Mouse (Mus musculus): ENCODE measurements around the gene Ubr3.
A peak's percentile ranks its signal among the peaks of the same experiment; 100 is the strongest.

DNA sequence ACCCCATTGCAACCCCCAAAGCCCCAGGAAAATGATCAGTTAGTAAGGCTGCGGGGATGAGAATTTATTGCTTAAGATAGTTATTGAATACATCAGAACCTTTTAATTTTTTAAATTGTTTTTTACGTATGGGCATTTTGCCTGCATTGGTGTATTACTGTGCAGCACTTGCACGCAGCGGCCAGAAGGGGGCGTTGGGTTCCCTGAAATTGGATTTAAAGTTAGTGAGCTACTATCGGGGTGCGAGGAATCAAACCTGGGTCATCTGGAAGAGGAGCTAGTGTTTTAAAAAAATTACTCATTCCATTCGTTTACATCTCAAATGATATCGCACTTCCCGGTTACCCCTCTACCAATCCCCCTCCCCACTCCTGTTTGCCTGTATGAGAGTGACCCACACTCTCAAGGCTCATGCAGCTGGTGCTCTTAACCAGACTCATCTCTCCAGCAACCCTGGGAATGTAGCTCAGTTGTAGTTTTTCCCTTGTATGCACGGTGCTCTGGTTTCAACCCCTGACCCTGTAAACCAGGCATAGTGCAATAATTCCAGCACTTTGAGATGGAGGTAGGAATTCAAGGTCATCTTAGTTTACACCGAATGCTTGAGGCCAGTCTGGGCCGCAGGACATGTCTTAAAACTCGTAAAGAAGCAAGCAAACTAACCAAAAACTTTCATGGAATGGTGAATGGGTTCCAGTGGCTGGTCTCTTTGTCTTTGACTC lies 1.4 kb upstream of the Ubr3 start:
- no peak for TF ChIP-seq EP300 (IDR thresholded peaks at IDR 0.05; ENCODE audit: low read depth in 1 of 2, low read length in 2 of 2)
- TF ChIP-seq MAFK (IDR thresholded peaks at IDR 0.05; ENCODE audit: borderline replicate concordance, low read depth, low read length): no peak
- TF ChIP-seq HCFC1 (IDR thresholded peaks at IDR 0.05; ENCODE audit: low read depth, low read length): no peak; the same call in 1 of the 2 replicates
- peak; percentile 71 to 84 (median 74) for TF ChIP-seq CTCF (IDR thresholded peaks at IDR 0.05 in 2 of 3, conservative IDR thresholded peaks at IDR 0.05 in 1 of 3; ENCODE audit: control insufficient read depth in 1 of 3, insufficient read depth in 1 of 3, low read depth in 2 of 3, low read length in 3 of 3, poor library complexity in 1 of 3, severe bottlenecking in 1 of 3)
- TF ChIP-seq POLR2A (IDR thresholded peaks at IDR 0.05; ENCODE audit: control insufficient read depth in 1 of 2, insufficient read depth in 1 of 2, low read depth in 1 of 2, low read length in 2 of 2, poor library complexity in 1 of 2): no peak
- no peak for TF ChIP-seq MEF2A (IDR thresholded peaks at IDR 0.05; ENCODE audit: extremely low read depth, insufficient replicate concordance, low read depth, low read length, poor library complexity, severe bottlenecking)
- TF ChIP-seq NRF1 (IDR thresholded peaks at IDR 0.05; ENCODE audit: insufficient read depth, low read depth, low read length, poor library complexity, severe bottlenecking): no peak
- peak; percentile 10; the same call in 1 of the 2 replicates for TF ChIP-seq SIN3A (IDR thresholded peaks at IDR 0.05; ENCODE audit: low read length)
- TF ChIP-seq E2F4 (IDR thresholded peaks at IDR 0.05; ENCODE audit: borderline replicate concordance, low read depth, low read length): no peak
- TF ChIP-seq MXI1 (IDR thresholded peaks at IDR 0.05; ENCODE audit: low read depth, low read length): no peak
- TF ChIP-seq RAD21 (IDR thresholded peaks at IDR 0.05; ENCODE audit: low read depth, low read length): peak; percentile 63
- no peak for TF ChIP-seq MYC (IDR thresholded peaks at IDR 0.05; ENCODE audit: low read depth, low read length)
